Mouse (Mus musculus) liver, embryonic 11.5 days (tissue): ENCODE results near the gene Xpo4. TPM values are rescaled to one million over a fixed set of nuclear protein-coding genes. Genes with fewer than 3 reads are reported as not detected.

Experiments used
- polyA plus RNA-seq: library from polyadenylated mRNA; unstranded; fragments of >200 nt; fragmentation: Nextera tagmentation; extraction: Ambion mirVana; gene quantifications from 2 replicates; pipeline ENCODE4 v1.2.1, GENCODE M21; 2014

Xpo4 gene
- polyA plus RNA-seq, 1 experiment from 2014 or later: 40.0 TPM

Other genes with a start within 250 kb of the Xpo4 start
- 5.4 and 6.0 TPM in 2 replicates for gene Ift88, start 241.4 kb downstream of the Xpo4 start, polyA plus RNA-seq
- gene Il17d, start 140.7 kb downstream of the Xpo4 start, polyA plus RNA-seq: 0.26 and 0.43 TPM in 2 replicates
- 80.6 and 92.7 TPM in 2 replicates for gene Eef1akmt1, start 93.8 kb downstream of the Xpo4 start, polyA plus RNA-seq
- not detected in 2 replicates for gene Gm49361, start 80.7 kb upstream of the Xpo4 start, polyA plus RNA-seq
- gene Lats2, start 93.0 kb upstream of the Xpo4 start, polyA plus RNA-seq: 8.7 and 9.7 TPM in 2 replicates
- 27.6 and 33.7 TPM in 2 replicates for gene Sap18, start 132.8 kb upstream of the Xpo4 start, polyA plus RNA-seq
- 42.7 and 43.7 TPM in 2 replicates for gene Ska3, start 160.8 kb upstream of the Xpo4 start, polyA plus RNA-seq
- 262 and 264 TPM in 2 replicates for gene Mrpl57, start 160.8 kb upstream of the Xpo4 start, polyA plus RNA-seq
- 31.1 and 32.2 TPM in 2 replicates for gene Zdhhc20, start 224.8 kb upstream of the Xpo4 start, polyA plus RNA-seq